Mouse (Mus musculus): ENCODE measurements around the gene Neu2.
A peak's percentile ranks its signal among the peaks of the same experiment; 100 is the strongest.

The Neu2 gene

GRCm38 (mm10) chr1:87614576-87615295 is 105.0 kb downstream of the Neu2 start:
- no peak for DNase-seq (ENCODE audit: low spot score)

- DNase-seq (ENCODE audit: low spot score), result no peak
Observed at GRCm38 (mm10) chr1:87620211-87620668, 110.6 kb downstream of the Neu2 start, which contains the start of gene Inpp5d. Inpp5d (plus strand) TSS chr1:87620312.

- DNase-seq (ENCODE audit: low spot score), result no peak
Observed at GRCm38 (mm10) chr1:87620693-87621092, 111.0 kb downstream of the Neu2 start.

- no peak for DNase-seq (ENCODE audit: low spot score)
Observed at GRCm38 (mm10) chr1:87621146-87621857, 111.6 kb downstream of the Neu2 start.

GRCm38 (mm10) chr1:87621858-87622279 is 112.2 kb downstream of the Neu2 start:
- DNase-seq (ENCODE audit: low spot score), result no peak

- DNase-seq (ENCODE audit: low spot score), result no peak
Observed at GRCm38 (mm10) chr1:87623977-87624666, 114.4 kb downstream of the Neu2 start.

- DNase-seq (ENCODE audit: low spot score), result no peak
Observed at GRCm38 (mm10) chr1:87624826-87625225, 115.1 kb downstream of the Neu2 start.

- DNase-seq (ENCODE audit: low spot score), result no peak
Observed at GRCm38 (mm10) chr1:87625254-87626025, 115.8 kb downstream of the Neu2 start.

GRCm38 (mm10) chr1:87626344-87626743 is 116.7 kb downstream of the Neu2 start:
- DNase-seq (ENCODE audit: low spot score), result no peak

- no peak for DNase-seq (ENCODE audit: low spot score)
Observed at GRCm38 (mm10) chr1:87628085-87628484, 118.4 kb downstream of the Neu2 start.

- no peak for DNase-seq (ENCODE audit: low spot score)
Observed at GRCm38 (mm10) chr1:87631584-87631983, 121.9 kb downstream of the Neu2 start.

GRCm38 (mm10) chr1:87632163-87632562 is 122.5 kb downstream of the Neu2 start:
- no peak for DNase-seq (ENCODE audit: low spot score)

GRCm38 (mm10) chr1:87636716-87637117 is 127.0 kb downstream of the Neu2 start:
- no peak for DNase-seq (ENCODE audit: low spot score)

GRCm38 (mm10) chr1:87637121-87637877 is 127.6 kb downstream of the Neu2 start:
- DNase-seq (ENCODE audit: low spot score), result no peak

GRCm38 (mm10) chr1:87637878-87638600 is 128.3 kb downstream of the Neu2 start:
- DNase-seq (ENCODE audit: low spot score), result no peak

- DNase-seq (ENCODE audit: low spot score), result no peak
Observed at GRCm38 (mm10) chr1:87639724-87640123, 130.0 kb downstream of the Neu2 start.

GRCm38 (mm10) chr1:87640165-87640661 is 130.5 kb downstream of the Neu2 start:
- no peak for DNase-seq (ENCODE audit: low spot score)

- DNase-seq (ENCODE audit: low spot score), result no peak
Observed at GRCm38 (mm10) chr1:87643016-87643415, 133.3 kb downstream of the Neu2 start.

GRCm38 (mm10) chr1:87645041-87645440 is 135.4 kb downstream of the Neu2 start:
- peak; percentile 57 for DNase-seq (ENCODE audit: low spot score)

GRCm38 (mm10) chr1:87645748-87646147 is 136.1 kb downstream of the Neu2 start:
- DNase-seq (ENCODE audit: low spot score), result no peak
